Mouse (Mus musculus) induced T-regulatory cell, adult 2 months (primary cell): ENCODE data around the gene Gm20388.
A peak's percentile ranks its signal among the peaks of the same experiment; 100 is the strongest.

ENCODE experiments used
- DNase-seq: peaks from one replicate; pipeline ENCODE4 v3.0.0-alpha.2; 2012; ENCODE audit warnings: low read depth

Gm20388 gene

DNA sequence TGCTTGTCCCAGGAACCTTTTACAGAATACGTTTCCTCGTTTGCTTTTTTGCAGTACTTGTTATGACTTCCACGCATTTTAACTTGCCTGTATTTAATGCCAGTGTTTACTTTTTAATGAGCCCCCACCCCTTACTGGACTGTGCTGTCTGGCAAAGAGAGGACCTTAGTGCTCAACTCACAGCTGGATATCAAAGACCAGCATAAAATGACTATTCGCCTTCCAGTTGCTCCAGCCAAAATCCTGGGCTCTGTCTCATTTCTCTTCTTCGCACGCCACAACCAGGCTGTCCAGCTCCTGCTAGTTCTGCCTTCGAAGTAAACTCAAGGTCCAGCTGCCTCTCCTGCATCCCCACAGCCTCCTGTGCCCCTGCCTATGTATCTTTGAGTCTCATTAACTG, 932.4 kb downstream of the Gm20388 start:
- DNase-seq: no peak

DNA sequence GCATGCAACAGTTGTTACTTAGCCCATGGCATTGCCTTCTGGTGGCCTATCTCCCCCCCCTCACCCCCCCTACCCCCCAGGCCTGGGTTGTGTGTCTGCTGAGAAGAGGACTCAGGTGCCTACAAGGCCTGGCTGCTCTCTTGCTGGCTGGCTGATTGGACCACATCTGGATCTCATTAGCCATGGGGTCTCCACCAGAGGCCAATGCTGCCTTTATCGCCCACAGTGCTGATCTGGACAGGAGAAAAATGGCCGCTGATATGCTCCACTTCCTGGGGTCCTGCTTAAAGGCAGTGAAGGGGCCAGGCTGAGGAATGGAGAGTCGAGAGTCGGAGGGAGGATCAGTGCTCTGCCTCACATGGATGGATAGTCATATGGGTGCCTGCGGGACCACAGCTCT, 935.4 kb downstream of the Gm20388 start:
- no peak for DNase-seq

DNA sequence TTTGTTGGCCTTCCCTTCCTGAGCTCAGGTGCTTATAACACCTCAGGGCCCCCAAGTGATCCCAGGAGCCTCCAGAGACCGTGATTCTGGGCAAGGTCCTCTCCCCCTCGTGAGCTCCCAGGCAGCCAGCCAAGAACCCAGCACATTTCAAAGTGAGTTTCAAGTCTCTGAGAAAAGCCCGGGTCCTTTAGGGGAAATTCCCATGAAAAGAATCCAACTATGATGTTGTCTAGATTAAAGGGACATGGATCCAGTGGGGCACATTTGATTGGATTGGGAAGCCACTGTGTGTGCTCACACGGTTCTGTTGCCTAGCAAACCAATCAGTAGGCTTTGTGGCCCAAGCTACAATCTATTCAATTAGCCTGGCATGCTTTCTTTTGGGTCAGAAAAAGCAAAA, 936.6 kb downstream of the Gm20388 start:
- DNase-seq: no peak

DNA sequence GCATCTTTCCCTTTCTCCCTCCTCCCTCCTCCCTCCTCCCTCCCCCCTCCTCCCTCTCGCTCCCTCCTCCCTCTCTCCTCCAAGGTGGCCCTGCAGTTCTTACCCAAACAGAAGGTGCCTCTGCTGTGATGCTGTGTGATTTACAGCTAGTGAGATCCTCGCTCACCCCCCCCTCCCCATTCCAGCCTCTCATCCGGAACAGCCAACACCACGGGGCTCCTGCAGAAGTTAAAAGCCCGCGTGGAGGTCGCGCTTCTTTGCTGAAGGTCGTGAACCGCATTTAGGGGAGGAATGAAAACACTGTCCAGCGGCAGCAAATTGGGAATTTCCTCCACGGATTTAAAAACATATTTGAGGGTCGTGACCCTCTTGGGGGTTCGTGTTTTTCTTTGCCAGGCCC, 937.1 kb downstream of the Gm20388 start:
- no peak for DNase-seq

DNA sequence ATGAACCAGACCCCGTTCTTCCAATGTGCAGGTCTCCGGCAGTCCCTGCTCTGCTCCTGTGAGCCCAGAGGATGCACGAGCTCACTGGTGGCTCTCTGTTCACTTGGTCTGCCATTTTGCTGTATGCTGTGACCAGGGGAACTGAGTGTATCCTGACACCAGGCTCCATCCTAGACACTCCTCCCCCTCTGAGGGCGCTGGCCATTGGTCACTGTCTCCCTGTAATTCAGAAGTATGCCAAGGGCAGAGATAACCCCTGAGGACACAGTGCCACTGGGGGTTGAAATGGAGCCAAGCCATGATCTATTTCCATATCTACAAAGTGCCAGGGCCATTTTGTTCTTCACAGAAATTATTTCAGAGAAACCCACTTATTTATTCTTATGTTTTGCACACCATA, 937.8 kb downstream of the Gm20388 start:
- no peak for DNase-seq

DNA sequence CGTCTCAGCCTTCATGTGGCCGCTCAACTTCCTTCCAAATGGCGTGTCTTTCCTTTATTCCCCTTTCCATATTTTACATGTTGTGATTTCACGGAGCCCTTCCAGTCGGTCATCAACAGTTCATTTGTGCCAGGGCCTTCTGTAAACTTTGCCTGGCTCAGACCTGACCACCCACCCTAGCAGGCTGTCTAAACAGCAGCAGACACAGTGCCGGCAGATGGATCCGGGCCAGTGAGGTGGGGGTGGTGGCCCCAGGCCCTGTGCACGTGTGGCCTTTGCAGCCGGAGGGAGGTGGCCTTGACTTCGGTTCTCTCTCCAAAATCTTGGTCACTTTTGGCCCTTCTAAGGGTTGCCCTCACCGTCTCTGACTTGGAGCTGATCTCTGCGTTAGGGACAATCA, 940.8 kb downstream of the Gm20388 start:
- no peak for DNase-seq

DNA sequence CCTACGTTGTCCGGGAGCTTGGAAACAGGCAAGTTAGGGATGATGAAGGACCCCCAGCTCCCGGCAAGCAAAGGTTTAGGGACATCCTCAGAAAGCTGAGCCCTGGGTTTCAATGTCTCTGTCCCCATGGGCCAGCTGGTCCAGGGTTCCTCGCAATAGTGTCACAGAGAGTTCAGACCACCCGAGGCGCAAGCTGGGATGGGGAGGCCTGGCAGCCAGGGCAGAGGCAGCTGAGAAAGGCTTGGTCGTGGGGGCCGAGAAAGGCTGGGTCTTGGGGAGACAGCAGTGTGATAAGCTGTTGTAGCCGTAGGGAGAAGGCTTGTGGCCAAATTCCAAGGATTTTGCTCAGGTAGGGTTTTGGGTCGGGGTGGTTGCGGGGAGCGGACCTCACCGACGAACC, 949.2 kb downstream of the Gm20388 start:
- DNase-seq: no peak

DNA sequence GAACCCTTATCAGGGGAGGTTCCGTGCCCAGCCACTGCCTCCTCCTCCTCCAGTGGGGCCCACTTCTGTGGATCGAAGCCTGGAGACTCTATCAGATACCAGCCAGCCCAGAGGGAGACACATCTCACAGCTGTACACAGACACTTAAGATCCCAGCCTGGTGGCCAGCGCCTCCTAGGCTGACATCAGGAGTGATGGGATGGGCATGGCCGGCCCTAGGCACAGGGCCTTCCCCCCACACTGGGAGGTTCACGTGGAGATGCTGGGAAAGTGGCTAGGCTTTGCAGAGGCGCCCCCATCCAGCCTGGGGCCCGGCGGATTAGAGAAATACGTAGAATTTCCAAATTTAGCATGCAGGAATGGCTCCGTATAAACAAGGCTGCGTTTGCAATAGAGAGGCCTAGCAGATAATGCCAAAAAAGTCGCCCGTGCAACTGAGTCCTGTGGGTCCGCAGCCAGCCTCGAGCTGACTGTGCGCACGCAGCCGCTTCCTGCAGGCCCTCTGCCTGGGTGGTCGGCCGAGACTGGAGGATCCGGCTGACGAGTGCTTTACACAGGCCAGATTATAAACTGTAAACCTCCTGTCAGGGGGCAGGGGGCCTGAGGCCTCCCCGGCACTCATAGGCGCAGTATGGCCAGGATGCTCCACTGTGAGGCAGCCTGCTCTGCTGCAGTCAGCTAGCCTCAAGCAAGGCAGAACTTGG, 949.9 kb downstream of the Gm20388 start:
- no peak for DNase-seq

DNA sequence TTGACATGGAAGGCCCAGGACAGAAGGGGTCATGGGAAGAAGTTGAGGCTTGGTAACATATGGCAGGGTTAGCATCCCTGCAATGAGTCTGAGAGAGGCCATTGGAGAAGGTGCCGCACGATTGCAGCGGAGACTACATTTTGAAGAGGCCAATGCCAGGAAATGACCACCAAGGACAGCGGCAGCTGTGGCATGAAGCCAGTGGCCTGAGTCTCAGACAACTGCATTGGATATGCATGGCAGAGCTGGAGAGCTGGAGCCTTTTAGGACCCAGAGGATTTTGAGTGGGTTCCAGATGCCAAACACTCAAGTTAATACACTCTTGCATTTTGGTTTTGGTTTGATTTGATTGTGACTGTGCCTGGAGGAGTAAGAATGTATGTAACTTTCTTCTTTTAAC, 953.0 kb downstream of the Gm20388 start:
- DNase-seq: no peak

DNA sequence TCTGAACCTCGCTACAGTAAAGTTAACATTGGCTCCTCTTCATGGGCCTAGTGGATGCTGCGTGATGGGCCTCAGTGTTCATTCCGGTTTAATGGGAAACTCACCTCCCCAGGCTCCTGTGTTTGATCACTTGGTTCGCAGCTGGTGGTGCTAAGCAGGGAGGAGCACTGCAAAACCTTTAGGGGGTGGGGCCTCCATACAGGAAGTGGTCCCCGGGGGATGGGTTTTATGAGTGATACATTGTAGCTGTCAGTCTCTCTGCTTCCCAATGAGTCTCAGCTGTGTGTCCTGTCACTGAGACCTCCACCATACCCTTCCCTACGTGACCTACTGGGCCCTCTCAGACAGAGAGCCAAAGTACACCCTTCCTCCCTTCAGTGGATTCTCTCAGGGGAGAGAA, 956.7 kb downstream of the Gm20388 start:
- no peak for DNase-seq

DNA sequence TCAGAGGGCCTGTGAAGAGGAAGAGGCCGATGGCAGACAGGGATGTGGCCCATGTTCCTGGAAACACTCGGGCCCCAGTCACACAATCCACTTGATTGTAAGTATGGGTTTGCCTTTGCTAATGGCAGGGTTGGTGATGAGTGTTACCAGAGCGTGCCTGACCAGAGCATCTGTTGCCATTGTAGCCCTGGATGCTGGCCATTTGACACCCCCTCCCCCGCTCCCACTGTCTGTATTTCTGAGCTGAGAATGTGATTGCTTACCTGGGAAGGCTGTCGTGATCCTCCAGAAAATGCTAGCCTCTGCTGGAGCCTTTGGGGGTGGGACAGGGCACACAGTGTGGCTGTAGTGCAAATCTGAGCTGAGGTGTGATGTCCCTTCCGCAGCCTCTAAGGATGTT, 962.0 kb downstream of the Gm20388 start:
- DNase-seq: no peak

DNA sequence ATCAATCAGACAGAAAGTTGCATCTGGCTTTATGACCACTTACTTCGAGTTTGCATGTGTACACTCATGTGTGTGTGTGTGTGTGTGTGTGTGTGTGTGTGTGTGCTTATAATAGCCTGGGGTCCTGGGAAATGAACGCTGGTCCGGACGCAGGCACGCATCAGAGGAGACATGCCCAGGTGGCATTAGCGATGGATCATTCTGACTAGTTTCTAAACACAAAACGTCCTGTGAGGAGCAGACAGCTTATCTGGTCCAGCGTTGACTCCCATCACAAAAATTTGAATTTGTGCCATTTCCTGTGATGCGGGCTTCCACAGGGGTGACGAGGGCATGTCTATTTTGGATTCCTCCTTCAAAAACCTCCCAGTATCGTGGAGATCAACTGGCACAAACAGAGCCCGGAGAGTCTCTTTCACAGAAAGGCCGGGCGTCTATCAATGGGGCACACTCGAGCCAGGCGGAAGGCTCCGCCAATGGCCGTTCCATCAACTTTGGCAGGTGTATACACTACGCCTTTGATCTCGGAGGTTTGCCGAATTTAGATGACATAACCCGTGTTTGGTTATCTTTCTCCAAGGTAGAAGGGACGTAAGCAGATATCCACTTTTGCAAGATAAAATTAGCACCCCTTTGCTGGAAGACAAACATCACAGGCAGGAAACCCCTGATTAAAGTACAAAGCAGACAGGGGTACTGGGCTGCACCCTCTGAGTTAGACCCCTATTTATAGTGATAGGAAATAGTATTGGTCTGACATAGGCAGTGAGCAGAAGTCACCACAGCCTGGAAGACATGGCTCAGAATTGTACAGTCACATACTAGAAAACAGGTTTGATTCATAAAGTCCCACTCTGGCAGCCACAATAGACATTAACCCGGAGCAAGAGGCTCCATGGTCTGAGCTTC, 965.6 kb downstream of the Gm20388 start:
- no peak for DNase-seq

DNA sequence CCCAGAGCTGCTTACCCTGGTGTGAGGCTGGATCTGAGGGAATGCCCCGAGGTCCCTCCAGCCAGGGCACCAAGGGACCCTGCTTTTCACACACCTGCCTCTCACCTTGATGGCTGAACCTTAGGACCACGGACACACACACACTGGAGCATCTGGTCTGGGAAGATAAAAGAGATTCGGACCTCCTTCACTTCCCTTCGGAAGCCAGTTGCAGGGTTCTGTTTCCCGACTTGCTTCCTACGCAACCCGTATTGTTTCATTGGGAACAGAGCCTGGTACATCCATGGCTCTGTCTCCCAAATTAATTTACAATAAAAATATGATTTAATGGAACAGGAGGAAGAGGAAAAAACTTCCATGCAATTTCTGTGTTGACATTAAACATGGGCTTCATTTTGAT, 966.4 kb downstream of the Gm20388 start:
- DNase-seq: no peak

DNA sequence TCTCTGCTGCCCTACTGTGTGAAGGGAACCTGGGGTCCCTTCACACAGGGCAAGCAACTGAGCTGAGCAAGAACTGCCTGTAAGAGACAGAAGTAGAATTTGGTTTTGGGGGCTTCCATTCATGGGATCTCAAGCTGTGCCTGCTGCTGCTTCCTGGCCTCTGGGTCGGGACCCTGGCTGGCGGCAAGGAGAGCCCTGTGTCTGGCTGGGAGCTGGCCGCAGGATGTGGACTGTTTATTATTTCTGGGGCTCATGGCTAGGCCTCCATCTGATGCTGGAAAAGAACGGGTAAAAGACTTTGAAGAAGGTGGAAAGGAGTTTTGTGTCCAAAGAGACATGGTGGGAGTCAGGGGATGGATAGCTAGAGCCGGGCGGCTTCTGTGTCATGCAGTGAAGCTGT, 969.3 kb downstream of the Gm20388 start:
- no peak for DNase-seq

DNA sequence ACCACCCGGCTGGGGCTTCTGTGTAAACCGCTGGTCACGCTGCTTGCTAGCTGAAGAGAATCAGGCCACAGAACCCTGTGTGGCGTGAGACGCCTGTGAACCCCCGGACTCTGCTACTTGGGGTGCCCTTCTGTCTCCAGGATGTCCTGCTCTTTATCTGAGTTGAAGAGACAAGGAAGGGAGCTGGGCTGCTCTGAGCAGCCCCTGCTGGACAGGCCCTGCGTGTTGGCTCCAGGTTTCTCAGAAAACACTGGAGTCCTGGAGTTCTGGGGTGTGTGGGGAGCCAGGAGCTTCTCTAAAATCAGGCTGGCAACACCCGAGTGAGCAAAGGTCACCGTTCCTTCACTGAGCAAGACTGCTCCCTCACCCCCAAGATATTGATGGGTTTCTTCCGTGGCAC, 971.0 kb downstream of the Gm20388 start:
- DNase-seq: no peak

DNA sequence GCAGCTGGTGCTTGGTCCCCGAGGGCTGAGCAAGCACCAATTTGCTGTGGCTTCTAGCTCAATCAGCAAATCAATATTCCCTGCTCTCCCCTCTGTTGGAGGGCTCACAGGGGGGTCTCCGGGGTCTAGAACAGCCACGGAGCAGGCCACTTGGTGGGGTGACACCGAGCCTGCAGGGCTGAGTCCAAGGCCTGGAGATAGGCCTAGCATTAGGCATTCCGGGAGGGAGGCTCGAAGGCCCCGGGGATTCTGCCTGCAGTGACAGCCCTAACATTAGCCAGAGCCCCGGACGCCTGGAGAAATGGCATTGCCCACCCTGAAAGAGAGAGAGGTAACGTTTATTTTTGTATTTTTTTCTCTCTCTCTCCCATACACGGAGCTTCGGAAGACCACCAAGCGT, 972.0 kb downstream of the Gm20388 start:
- no peak for DNase-seq

DNA sequence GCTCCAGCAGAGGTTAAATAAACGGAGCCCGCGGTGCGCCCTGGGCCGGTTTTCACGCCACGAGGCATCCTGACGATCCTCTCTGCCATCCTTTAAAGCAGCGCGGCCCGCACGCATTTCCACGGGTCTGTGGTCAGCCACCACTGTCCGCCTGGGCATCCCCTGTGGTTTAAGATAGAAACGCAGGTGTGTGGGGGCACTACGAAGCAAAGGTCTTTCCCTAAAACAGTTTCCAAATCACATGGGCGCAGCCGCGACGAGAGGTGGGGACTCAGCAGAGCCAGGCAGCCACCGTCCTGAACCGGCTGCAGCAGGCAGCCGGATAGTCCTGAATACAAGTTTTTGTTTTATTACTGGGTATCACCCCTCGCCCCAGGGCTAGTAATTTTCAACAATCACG, 972.7 kb downstream of the Gm20388 start:
- no peak for DNase-seq

DNA sequence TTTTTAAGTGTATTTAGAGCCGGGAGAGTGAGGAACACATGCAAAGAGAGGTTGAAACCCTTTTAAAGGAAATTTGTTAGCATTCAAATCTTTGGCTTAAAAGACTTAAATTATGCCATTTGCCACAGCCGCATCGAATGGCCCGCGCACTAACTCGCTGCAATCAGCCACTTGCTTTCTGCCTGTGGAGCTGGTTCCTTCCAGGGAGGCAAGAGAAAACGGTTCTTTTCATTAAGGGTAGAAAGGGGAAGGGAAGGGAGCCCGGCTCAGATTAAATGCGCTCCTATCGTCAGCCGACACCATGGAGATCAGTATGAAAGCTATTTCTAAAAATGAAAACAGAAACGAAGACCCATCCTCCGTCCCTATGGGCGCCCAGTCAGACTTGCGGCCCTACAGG, 973.2 kb downstream of the Gm20388 start:
- no peak for DNase-seq

DNA sequence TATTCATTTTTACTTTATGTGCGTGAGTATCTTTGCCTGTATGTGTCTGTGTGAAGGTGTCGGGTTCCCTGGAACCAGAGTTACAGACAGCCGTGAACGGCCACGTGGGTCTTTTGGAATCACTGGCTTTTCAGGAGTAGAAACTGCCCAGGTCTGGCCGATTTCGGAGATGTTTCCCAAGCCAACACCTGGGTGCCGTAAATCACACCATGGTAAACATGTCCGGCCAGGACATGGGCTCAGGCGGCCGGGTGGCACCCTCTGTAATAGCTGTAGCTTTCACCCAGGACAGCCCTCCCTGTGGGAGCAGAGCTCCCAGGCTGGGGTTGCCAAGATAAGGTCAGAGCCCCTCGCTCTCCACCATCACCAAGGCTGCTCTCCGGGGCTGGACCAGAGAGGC, 974.2 kb downstream of the Gm20388 start:
- DNase-seq: no peak

DNA sequence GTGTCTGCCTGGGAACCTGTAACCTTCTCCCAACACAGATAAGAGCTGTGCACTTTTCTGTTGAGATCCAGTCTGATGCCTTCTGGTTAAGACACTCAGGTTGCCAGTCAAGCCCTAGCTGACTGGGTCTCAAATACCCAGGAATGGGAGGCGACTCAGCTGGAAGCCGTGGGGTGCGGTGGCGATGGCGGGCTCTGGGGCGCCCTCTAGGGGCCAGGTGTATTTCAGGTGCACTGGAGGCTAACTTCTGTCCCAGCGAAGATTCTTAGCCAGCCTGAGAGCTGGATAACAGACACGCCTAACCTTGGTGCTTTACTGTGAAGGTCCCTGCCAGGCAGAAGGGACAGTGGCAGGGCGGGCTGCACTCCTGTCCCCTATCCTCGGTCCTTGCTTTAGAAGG, 976.6 kb downstream of the Gm20388 start:
- peak; percentile 60 for DNase-seq

DNA sequence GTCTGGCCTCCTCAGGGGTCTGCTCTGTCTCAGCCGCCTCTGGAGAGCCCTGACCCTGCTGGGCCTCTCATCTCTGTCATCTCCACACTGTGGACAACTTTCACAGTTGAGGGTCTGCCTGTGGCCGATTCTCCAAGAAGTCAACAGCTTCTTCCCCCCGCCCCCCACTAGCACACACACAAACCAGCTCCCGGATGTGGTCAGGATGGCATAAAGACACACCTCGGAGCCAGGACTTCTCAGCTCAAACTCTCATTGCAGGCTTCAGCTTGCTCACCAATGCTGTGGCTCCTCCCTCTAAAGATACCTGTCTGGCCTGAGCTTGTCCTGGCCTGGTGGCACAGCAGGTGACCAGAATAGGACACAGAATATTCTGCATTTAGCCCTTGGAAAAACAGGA, 977.4 kb downstream of the Gm20388 start:
- peak; percentile 68 for DNase-seq

DNA sequence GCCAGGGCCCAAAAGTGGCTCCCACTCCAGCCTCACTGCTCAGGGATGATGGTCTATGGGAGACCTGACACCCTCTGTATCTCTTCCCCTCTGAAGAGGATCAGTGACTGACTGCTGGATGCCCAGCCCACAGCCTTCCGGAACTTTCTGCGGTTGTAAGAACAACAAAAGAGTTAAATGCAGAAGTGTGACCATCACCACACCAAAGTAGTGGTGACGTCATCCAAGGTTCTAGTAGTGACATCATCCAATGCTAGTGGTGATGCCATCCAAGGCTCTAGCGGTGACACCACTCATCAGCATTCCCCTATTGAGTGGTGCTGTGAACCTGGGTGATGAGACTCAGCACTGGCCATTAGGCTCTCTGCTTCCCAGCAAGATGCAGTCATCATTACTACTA, 978.5 kb downstream of the Gm20388 start:
- peak; percentile 51 for DNase-seq

DNA sequence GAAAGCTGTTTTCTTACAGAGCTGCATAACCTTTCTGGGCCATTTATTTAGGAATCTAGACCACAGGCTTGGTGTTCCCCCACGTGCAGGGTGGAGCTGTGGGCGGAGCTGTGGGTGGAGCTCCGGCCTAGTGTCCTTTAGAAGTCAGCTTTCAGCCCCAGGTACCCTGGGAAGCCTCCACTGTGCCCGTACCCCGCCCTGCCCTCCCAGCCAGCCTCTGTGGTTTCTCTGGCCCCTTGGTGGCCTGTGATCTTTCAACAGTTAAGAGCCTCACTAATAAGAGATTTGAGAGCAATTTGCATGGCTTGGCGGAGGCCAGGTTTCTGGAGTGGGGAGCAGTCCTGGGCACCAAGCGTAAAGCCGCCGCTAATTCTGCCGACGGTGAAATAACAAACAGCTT, 979.4 kb downstream of the Gm20388 start:
- peak; percentile 35 for DNase-seq

DNA sequence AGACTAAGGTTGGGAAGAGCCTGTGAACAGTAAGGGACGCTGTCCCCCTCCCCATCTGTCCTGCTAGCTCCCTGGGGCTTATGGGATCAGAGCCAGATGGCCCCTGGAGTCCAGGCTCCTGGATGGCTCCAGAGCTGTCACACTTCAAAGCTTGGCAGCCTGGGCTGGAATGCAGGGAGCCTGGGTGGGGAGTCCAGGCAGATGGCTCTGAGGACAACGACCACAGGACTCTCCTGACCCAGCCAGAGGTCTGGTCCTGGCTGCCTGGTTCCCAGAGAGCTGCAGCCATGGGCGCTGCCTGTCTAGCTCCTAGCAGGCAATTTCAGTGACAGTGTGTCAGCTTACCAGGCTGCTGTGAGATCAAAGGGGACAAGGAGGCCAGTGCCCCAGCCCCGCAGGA, 984.4 kb downstream of the Gm20388 start:
- no peak for DNase-seq
